Mouse (Mus musculus) kidney, adult 11 months (tissue): ENCODE results near the gene Plin5.
A peak's percentile ranks its signal among the peaks of the same experiment; 100 is the strongest.
"Not testable (repeated sequence)": the region's sequence is repeated elsewhere in the genome, so short reads cannot be mapped to it uniquely, and the experiment has no call there.

Experiments
- DNase-seq: peaks from one replicate; pipeline ENCODE4 v3.0.0; 2022

Gene Plin5

GRCm38 (mm10) chr17:56104821-56105220 is 12.6 kb downstream of the Plin5 start:
- DNase-seq: not testable (repeated sequence)

GRCm38 (mm10) chr17:56103465-56104285 is 13.7 kb downstream of the Plin5 start:
- DNase-seq: no peak

GRCm38 (mm10) chr17:56102927-56103326 is 14.5 kb downstream of the Plin5 start:
- DNase-seq: no peak

DNA sequence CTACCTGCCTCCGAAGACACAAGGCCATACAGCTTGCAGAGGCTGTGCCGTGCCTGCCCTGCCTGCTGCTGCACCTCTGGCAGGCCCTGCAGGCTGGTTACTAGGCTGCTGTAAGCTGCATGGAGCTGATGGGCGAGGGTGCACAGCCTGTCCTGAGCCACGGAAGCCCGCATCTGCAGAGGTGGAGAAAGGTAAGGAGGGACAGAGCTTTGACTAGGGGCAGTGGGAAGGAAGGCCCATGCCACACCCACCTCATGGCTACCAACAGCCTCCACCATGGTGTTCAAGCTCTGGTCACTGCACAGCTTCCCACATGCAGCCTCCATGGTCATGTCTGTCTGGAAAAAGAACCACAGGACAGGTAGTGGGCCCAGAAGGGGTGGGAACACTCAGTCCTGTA is 15.2 kb downstream of the Plin5 start:
- no peak for DNase-seq

- DNase-seq: no peak
These were observed 16.6 kb downstream of the Plin5 start for GRCm38 (mm10) chr17:56100811-56101210.

DNA sequence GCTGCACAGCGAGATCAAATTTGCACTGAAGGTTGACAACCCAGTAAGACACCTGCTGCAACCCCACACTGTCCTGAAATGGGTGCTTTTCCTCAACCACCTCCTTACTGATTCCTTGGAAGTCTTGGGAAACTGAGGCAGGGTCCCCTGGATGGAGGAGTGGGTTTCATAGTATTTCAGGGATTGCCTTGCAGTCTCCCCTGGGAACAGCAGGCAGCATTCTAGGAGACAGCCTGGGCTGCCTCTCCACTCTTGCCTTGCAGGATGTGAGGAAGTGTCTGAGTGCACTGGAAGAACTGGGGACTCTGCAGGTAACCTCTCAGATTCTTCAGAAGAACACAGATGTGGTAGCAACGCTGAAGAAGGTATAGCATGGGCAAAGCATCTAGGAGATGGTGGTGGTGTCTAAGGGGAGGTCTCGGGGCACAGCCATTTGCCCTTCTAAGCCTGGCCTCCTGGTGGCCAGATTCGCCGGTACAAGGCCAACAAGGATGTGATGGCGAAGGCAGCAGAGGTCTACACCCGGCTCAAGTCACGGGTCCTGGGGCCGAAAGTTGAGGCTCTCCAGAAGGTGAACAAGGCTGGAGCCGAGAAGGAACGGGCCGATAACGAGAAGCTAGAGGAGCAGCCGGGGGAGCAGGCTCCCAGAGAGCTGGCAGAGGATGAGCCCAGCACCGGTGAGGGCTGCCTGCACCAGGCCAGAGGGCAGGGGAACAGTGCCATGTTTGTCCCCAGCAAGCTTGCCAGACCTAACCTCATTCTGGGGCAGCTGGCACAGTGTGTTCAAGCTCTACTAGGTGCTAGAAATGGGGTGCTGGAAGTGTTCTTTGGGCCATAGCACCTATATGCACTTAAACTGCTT is 18.5 kb downstream of the Plin5 start:
- no peak for DNase-seq

- no peak for DNase-seq
These were observed 19.2 kb downstream of the Plin5 start for GRCm38 (mm10) chr17:56098180-56098579.

DNA sequence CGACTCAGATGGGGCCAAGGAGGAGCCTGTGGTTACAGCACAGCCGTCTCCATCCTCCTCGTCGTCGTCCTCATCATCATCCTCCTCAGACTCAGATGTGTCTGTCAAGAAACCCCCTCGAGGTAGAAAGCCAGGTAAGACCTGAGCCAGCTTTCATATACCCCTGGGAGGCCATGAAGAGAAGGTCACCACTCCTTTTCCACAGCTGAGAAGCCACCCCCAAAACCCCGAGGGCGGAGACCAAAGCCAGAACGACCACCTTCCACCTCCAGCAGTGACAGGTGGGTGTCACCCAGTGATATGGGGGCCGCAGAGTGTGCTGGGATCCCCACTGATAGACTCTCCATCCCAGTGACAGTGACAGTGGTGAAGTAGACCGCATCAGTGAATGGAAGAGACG is 20.5 kb downstream of the Plin5 start:
- DNase-seq: no peak

- no peak for DNase-seq
These were observed 24.6 kb downstream of the Plin5 start for GRCm38 (mm10) chr17:56092794-56093193.

DNA sequence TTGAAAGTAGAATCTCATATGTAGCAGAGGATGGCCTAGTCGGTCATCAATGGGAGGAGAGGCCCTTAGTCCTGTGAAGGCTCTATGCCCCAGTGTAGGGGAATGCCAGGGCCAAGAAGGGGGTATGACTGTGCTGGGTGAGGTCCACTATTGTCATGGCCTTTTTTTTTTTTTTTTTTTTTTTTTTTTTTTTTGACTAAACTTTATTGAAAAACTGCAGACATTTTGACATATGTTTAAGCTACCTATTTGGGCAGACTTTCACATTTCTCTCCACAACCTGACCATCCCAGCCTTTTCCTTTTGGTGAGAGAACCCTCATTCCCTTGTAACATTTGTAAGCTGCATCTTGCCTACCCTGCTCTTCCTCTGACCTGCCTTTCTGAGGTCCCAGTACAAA is 25.1 kb downstream of the Plin5 start:
- DNase-seq: no peak

GRCm38 (mm10) chr17:56080781-56081585 is 36.4 kb downstream of the Plin5 start:
- no peak for DNase-seq

DNA sequence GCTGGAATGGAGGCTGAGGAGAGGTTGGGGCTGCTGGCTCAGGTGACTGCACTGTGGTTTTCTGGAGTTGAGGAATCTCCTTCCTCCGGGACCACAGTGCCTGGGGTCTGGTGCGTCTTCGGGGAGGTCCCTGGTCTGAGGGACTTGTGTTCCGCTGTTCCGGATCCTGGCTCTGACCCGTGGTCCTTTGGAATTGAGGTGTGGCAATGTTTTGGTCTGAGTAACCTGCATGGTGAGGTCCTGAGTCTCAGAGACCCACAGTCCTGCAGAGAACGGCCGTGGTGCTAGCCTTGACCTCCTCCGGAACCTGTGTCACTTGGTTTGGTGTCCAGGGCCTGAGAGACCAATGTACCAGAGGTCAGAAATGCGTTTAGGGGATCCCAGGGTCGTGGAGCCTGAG is 37.5 kb downstream of the Plin5 start:
- DNase-seq: peak; percentile 45

GRCm38 (mm10) chr17:56078880-56079795 is 38.3 kb downstream of the Plin5 start, which contains the start of gene Hdgfl2:
Gene Hdgfl2 (plus strand): TSS chr17:56079634.
- peak; percentile 100 for DNase-seq

DNA sequence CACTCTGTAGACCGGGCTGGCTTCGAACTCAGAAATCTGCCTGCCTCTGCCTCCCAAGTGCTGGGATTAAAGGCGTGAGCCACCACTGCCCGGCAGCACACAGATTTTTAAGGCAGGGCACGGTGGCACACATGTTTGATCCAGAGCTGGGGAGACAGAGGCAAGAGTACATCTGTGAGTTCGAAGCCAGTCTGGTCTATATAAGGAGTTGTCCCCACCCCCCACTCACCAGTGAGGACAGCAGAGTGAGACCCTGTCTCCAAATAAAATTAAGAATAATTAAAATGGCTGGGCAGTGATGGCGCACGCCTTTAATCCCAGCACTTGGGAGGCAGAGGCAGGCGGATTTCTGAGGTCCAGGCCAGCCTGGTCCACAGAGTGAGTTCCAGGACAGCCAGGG is 39.0 kb downstream of the Plin5 start:
- peak; percentile 52 for DNase-seq

DNA sequence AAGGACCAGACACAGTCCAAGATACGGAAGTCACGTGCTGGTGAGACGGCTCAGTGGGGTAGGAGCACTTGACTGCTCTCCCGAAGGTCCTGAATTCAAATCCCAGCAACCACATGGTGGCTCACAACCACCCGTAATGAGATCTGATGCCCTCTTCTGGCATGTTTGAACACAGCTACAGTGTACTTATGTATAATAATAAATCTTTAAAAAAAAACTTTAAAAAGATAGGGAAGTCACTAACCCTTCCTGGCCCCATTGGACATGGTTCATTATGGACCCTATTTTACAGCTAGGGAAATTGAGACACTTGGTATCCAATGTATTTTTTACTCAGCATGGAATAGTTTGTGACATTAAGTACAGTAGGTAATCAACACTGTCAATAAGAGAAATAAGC is 39.9 kb downstream of the Plin5 start:
- no peak for DNase-seq

DNA sequence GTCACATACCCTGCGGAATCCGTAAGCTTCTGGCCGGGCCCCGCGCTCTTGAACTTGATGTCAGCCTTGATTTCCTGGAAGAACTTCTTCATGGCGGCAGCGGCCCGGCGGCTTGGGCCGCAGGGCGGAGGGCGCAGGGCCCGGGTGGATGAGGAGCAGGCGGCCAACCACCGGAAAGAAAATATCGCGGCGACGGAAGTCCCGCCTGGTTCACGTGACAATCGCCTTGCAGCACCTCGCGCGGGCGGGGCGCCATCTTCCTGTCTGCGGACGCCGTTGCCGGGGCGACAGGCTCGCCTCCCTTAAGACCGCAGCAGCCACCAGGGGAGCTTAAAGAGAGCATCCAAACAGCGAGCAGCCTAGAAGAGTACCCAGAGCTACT is 42.6 kb downstream of the Plin5 start, which contains the start of gene Ubxn6:
Gene Ubxn6 (minus strand): TSS at position 202 of the 382 bp plus-strand sequence.
- peak; percentile 96 for DNase-seq

- peak; percentile 83 for DNase-seq
These were observed 43.1 kb downstream of the Plin5 start for GRCm38 (mm10) chr17:56074097-56074826.

DNA sequence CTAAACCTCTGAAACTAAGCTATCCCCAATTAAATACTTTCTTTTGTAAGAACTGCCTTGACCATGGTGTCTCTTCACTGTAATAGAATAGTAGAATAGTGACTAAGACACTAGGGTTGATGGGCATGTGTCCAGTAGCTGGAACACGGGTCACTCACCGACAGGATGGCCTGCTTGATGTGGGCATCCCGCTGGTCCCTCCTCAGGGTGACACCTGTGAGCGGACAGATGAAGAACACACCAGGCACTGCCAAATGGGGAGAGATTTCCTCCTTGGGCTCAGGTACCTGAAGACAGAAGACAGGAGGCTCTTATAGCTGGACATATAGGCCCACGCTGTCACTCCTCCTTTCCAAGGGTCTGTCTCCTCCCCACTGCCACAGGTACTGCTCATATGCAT is 45.2 kb downstream of the Plin5 start:
- no peak for DNase-seq

GRCm38 (mm10) chr17:56071126-56071525 is 46.3 kb downstream of the Plin5 start:
- DNase-seq: no peak

DNA sequence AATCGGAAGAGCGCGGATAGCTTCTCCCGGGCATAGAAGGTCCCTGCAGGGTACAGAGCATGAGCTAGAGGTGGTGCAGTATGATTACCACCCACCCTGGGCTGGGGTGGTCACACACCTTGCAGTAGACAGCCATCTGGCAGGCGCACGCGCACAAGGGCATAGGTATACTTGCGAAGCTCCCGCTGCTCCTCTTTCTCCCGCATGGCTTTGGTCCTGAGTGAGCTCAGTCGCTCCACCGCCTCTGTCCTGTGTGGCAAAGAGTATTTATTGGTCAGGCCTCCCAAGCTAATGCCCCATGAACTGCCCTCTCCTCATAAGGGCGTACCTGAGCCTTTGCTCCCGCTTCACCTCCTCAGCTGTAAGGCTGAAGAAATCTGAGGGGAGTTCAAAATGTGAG is 48.3 kb downstream of the Plin5 start:
- no peak for DNase-seq

DNA sequence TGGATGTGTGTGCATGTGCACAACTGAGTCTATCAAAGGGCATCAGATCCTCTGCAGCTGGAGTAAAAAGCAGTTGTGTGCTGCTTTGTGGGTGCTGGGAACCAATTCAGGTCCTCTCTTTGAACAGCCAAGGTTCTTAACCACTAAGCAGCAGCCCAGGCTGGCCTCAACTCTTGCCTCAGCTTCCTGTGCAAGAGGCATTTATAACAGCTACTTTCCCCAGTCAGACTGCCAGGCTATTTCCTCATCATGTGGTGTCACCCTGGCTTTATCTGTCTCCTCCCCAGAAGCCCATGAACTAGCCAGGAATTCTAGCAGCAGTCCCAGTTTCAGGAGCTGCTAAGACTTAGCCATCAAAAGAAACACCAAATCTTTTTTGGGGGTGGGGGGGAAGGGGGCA is 50.9 kb downstream of the Plin5 start:
- DNase-seq: no peak
